Mouse (Mus musculus) limb, embryonic 14.5 days (tissue): ENCODE measurements around the gene Rbms1. TPM values are rescaled to one million over a fixed set of nuclear protein-coding genes. Genes with fewer than 3 reads are reported as not detected.

Source experiments
- ATAC-seq: fragments of 200-750 bp; cut with Nextera tagmentation; 2 replicates; pipeline ENCODE4 v1.8.0; 2017; ENCODE audit warnings: low read depth, moderate number of reproducible peaks, moderate TSS enrichment; ENCODE audit not compliant: low FRiP score
- DNase-seq: peaks from one replicate; pipeline ENCODE4 v3.0.0-alpha.2; 2015; ENCODE audit warnings: low spot score
- H3K27ac ChIP-seq: fragments of 300-500 bp; sonication (generic); replicated peaks from 2 replicates; pipeline ENCODE4 v1.5.1; 2014; ENCODE audit warnings: low read depth, mild to moderate bottlenecking, low read length, moderate library complexity, mixed read lengths
- H3K27me3 ChIP-seq: fragments of 300-500 bp; sonication (generic); 2 replicates; pipeline ENCODE4 v1.6.1; 2014; ENCODE audit warnings: low read length, mixed read lengths; ENCODE audit not compliant: control insufficient read depth, insufficient read depth
- H3K36me3 ChIP-seq: fragments of 300-500 bp; sonication (generic); 2 replicates; pipeline ENCODE4 v1.6.1; 2014; ENCODE audit warnings: mild to moderate bottlenecking, low read length, moderate library complexity, mixed read lengths; ENCODE audit not compliant: control insufficient read depth, insufficient read depth
- H3K4me1 ChIP-seq: fragments of 300-500 bp; sonication (generic); 2 replicates; pipeline ENCODE4 v1.6.1; 2014; ENCODE audit warnings: antibody characterized with exemption, low read length, mixed read lengths; ENCODE audit not compliant: control insufficient read depth, insufficient read depth
- H3K4me2 ChIP-seq: fragments of 300-500 bp; sonication (generic); replicated peaks from 2 replicates; pipeline ENCODE4 v1.6.1; 2014; ENCODE audit warnings: low read depth, mild to moderate bottlenecking, low read length, moderate library complexity; ENCODE audit not compliant: severe bottlenecking
- H3K4me3 ChIP-seq: fragments of 300-500 bp; sonication (generic); replicated peaks from 2 replicates; pipeline ENCODE4 v1.5.1; 2014; ENCODE audit warnings: low read length
- H3K9ac ChIP-seq: fragments of 300-500 bp; sonication (generic); 2 replicates; pipeline ENCODE4 v1.6.1; 2014; ENCODE audit warnings: mild to moderate bottlenecking, low read depth, low read length, moderate library complexity; ENCODE audit not compliant: severe bottlenecking
- H3K9me3 ChIP-seq: fragments of 300-500 bp; sonication (generic); 2 replicates; pipeline ENCODE4 v1.6.1; 2016; ENCODE audit warnings: low read length; ENCODE audit not compliant: control insufficient read depth
- POLR2A ChIP-seq: fragments of 200-500 bp; IDR thresholded peaks from 2 replicates; pipeline ENCODE4 v1.8.0; 2012; ENCODE audit warnings: inconsistent platforms, mild to moderate bottlenecking, moderate library complexity, borderline replicate concordance; ENCODE audit not compliant: insufficient read depth, insufficient read length; ENCODE audit errors: extremely low read depth
- WGBS: fragments of 180-500 bp; shearing (Covaris S2); extraction: QIAGEN DNeasy Blood & Tissue Kit; methylation state at CpG from one replicate; pipeline ENCODE4 v1.1.7; 2014; 5-methylcytosine and 5-hydroxymethylcytosine counted together
- polyA plus RNA-seq, 2 experiments: library from polyadenylated mRNA; depleted of rRNA in 1 of 2; stranded (reverse) in 1 of 2; unstranded in 1 of 2; fragments of >200 nt; fragmentation: Nextera tagmentation in 1 of 2; extraction: Ambion mirVana in 1 of 2; gene quantifications; 2 replicates each; pipeline versions ENCODE4 v1.2.1 to v1.2.3; 2012 to 2014

The Rbms1 gene
- polyA plus RNA-seq, 2 experiments: 84.9 to 118 TPM

- Histone ChIP-seq H3K27ac (no peak overlapping the region), H3K27me3 (no peaks in the 10 kb centered on the region), H3K9me3 (no peaks in the 10 kb centered on the region), H3K4me1 (peaks cover 10% of the 10 kb centered on the region), H3K4me3 (no peak overlapping the region), H3K9ac (no peak overlapping the region), H3K36me3 (no peaks in the 10 kb centered on the region), H3K4me2 (no peak overlapping the region)
- DNase-seq: no peak
- no peak for TF ChIP-seq POLR2A
- 71% methylated on average over 4 of the region's 4 CpGs for WGBS
- ATAC-seq: no peak
Observed at GRCm38 (mm10) chr2:60825690-60826089, 137.3 kb downstream of the Rbms1 start.

- no peak overlapping the region for H3K27ac ChIP-seq
- no peaks in the 10 kb centered on the region for H3K27me3 ChIP-seq
- WGBS: 98% methylated on average over 3 of the region's 3 CpGs
- DNase-seq (no peak), ATAC-seq (no peak)
- no peaks in the 10 kb centered on the region for H3K9me3 ChIP-seq
- H3K4me2 ChIP-seq: no peak overlapping the region
- H3K9ac ChIP-seq: no peak overlapping the region
- TF ChIP-seq POLR2A: no peak
- H3K36me3 ChIP-seq: no peaks in the 10 kb centered on the region
- peaks cover 17% of the 10 kb centered on the region for H3K4me1 ChIP-seq
- H3K4me3 ChIP-seq: no peak overlapping the region
Observed at GRCm38 (mm10) chr2:60821635-60822034, 141.4 kb downstream of the Rbms1 start.

- TF ChIP-seq POLR2A: no peak
- peaks cover 20% of the 10 kb centered on the region for H3K4me1 ChIP-seq
- H3K27ac ChIP-seq: no peak overlapping the region
- H3K9me3 ChIP-seq: no peaks in the 10 kb centered on the region
- WGBS: 10% methylated on average over 2 of the region's 2 CpGs
- no peaks in the 10 kb centered on the region for H3K27me3 ChIP-seq
- DNase-seq (no peak), ATAC-seq (peak; percentile 44; the same call in 1 of the 2 replicates)
- H3K9ac ChIP-seq: no peak overlapping the region
- H3K4me2 ChIP-seq: no peak overlapping the region
- no peak overlapping the region for H3K4me3 ChIP-seq
- H3K36me3 ChIP-seq: no peaks in the 10 kb centered on the region
Observed at GRCm38 (mm10) chr2:60818632-60819031, 144.4 kb downstream of the Rbms1 start.

- Histone ChIP-seq H3K27ac (no peak overlapping the region), H3K4me3 (no peak overlapping the region), H3K4me2 (no peak overlapping the region), H3K27me3 (no peaks in the 10 kb centered on the region), H3K9ac (no peak overlapping the region), H3K36me3 (no peaks in the 10 kb centered on the region), H3K4me1 (peaks cover 22% of the 10 kb centered on the region), H3K9me3 (no peaks in the 10 kb centered on the region)
- no peak for DNase-seq
- no peak for ATAC-seq
- TF ChIP-seq POLR2A: no peak
- WGBS: 100% methylated on average over 2 of the region's 2 CpGs
Observed at GRCm38 (mm10) chr2:60816307-60816706, 146.7 kb downstream of the Rbms1 start.

GRCm38 (mm10) chr2:60814788-60815187 lies 148.2 kb downstream of the Rbms1 start:
- H3K4me2 ChIP-seq: no peak overlapping the region
- no peak for TF ChIP-seq POLR2A
- ATAC-seq: no peak
- no peaks in the 10 kb centered on the region for H3K27me3 ChIP-seq
- no peak overlapping the region for H3K4me3 ChIP-seq
- no peak overlapping the region for H3K9ac ChIP-seq
- H3K36me3 ChIP-seq: no peaks in the 10 kb centered on the region
- peak; percentile 9 for DNase-seq
- H3K4me1 ChIP-seq: peaks cover 23% of the 10 kb centered on the region
- WGBS: 75% methylated on average over 6 of the region's 6 CpGs
- H3K9me3 ChIP-seq: no peaks in the 10 kb centered on the region
- no peak overlapping the region for H3K27ac ChIP-seq

- no peak for TF ChIP-seq POLR2A
- no peaks in the 10 kb centered on the region for H3K9me3 ChIP-seq
- ATAC-seq (no peak), DNase-seq (no peak)
- no peak overlapping the region for H3K27ac ChIP-seq
- no peaks in the 10 kb centered on the region for H3K27me3 ChIP-seq
- no peak overlapping the region for H3K9ac ChIP-seq
- H3K4me1 ChIP-seq: peaks cover 22% of the 10 kb centered on the region
- 76% methylated on average over 12 of the region's 12 CpGs for WGBS
- no peak overlapping the region for H3K4me2 ChIP-seq
- no peak overlapping the region for H3K4me3 ChIP-seq
- H3K36me3 ChIP-seq: no peaks in the 10 kb centered on the region
Observed at GRCm38 (mm10) chr2:60812949-60813348, 150.0 kb downstream of the Rbms1 start.
